Mouse (Mus musculus): ENCODE measurements around the gene Gm42791.

DNA sequence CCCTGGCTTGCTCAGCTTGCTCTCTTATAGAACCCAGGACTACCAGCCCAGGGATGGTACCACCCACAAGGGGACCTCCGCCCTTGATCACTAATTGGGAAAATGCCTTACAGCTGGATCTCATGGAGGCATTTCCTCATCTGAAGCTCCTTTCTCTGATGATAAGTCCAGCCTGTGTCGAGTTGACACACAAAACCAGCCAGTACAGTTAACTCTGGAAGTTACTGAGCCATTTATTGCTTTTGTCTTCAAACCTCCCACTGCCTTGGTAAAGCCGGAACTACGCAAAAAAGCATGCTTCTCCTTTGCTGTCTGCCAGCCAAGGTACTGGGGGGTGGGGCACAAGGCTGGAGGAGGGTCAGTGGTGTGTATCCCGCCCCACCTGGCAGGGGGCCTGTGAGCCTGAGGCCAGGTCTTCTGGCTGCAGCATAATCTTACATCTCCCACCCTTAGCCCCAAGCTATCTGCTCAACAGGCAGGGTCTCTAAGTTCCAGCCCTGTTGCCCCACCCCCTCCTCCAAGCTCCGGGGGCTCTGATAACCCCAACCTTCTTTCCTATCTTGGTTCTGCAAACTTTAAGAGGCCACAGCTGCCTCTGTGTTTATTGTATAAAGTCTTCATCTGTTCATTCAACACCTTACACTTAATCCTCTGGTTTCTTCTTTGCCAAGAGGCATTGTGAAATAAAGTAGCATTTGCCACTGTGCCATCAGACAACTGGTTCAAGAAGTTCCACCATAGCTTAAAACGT lies 59.7 kb downstream of the Gm42791 start:
- TF ChIP-seq CTCF (IDR thresholded peaks at IDR 0.05; ENCODE audit: low read depth) (no peak), EP300 (IDR thresholded peaks at IDR 0.05; ENCODE audit: low read depth) (peak; percentile 95)
